Mouse (Mus musculus) bone marrow macrophage, adult 2 months (primary cell): ENCODE measurements at regions not wholly inside any gene's neighbourhood (a gene's known extent, or its start where the extent isn't known, plus 50 kb on each side); places are given as distances from the start of the nearest gene placed in this dataset.

Experiments
- CTCF ChIP-seq: IDR thresholded peaks from 2 replicates; pipeline ENCODE4 v1.5.1; 2012; ENCODE audit warnings: low read depth, mild to moderate bottlenecking, low read length, moderate library complexity
- POLR2A ChIP-seq: IDR thresholded peaks from 2 replicates; pipeline ENCODE4 v1.6.1; 2012; ENCODE audit warnings: mild to moderate bottlenecking, low read depth, low read length, borderline replicate concordance

DNA sequence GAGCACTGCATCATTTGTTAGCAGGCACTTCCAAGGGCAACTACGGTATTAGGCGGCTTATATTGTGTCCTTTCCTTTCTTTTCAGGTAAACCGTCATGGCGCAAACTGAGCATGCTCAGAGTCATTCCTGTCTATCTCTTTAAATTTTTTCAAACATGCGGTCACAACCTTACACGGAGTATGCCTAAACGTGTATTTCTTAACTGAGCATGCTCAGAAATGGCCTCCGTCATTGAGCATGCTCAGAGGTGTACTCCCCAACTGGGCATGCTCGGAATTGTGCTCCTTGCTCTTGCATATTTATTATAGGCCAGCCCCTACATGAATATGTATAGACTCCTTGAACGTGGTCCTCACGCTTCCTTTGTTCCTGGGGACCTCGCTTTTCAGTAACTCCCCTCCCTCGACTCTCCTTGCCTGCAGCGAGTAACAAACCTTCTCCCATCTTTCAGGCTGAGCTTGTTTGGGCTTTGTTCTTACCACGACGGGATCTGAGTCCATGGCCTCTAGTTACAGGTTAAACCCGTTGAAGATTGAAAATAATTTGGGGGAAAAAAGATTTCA lies 50.1 kb upstream of the Ddx3x start:
- no peak for TF ChIP-seq CTCF
- TF ChIP-seq POLR2A, result no peak
